Mouse (Mus musculus): ENCODE results near the gene Prdm9. TPM values are rescaled to one million over a fixed set of nuclear protein-coding genes. Genes with fewer than 3 reads are reported as not detected.

The Prdm9 gene
- polyA plus RNA-seq, 1 experiment from 2014 or later = 2.4 TPM

GRCm38 (mm10) chr17:15527811-15528136 is 36.4 kb downstream of the Prdm9 start:
- no peak for DNase-seq (ENCODE audit: low spot score)

- peak; percentile 92 for DNase-seq (ENCODE audit: low spot score)
Measured at GRCm38 (mm10) chr17:15526986-15527810, 37.0 kb downstream of the Prdm9 start, which contains the start of gene Pdcd2. Gene Pdcd2, minus strand, starts transcription at chr17:15527301.

GRCm38 (mm10) chr17:15526304-15526703 is 37.9 kb downstream of the Prdm9 start:
- peak; percentile 11 for DNase-seq (ENCODE audit: low spot score)

DNA sequence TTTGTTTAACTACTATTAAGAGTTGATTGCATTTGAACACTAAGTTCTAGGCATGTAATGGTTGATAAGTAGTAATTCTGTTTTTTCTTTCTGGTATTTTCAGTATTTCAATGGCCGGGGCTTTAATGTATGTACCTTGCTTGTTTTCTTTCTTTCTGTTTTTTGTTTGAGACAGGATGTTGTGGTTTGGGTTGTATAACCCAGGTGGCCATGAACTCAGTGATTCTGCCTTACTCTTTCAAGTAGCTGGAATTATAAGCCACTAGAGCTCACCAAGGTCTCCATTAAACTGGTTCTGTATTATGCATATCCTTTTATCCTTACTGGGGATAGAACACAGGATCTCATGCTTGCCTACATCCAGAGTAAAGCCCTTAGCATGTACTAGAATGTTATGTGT is 45.4 kb downstream of the Prdm9 start:
- peak; percentile 14 for DNase-seq (ENCODE audit: low spot score)

DNA sequence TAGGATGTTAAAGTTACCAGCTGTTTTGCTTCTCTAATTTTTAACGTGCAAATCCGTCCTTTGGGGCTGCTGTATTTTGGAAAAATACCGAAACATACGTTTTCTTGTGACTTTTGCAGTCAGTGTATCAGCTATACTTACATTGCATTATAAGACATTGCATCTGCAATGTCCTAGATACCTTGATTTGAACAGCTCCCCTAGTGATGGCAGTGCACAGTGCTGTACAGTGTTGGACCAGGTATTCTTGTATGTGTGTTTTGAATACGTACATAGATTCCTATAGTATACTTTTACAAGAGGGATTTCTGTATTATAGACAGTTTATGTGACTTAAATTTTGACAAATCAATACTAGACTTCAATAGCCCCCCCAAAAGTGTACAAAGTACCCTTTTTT is 46.0 kb downstream of the Prdm9 start:
- no peak for DNase-seq (ENCODE audit: low spot score)

DNA sequence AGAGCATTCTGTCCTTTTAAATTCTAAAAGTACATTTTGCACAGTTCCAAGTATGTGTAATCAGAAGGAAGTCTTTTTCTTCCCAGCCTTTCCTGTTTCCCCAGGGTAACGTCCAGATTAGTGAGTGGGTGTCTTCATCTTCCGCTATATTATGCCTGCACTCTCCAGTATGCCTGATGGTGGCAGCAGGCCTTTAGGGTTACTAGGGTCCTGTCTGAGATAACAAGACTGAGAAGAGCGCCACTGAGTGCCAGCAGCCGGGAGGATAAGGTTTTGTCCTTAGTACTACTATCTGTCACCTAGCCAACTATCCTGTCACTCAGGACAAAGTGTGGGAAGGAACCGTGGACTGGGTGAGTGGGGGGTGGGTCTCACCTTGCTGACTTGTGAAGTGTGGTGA is 46.4 kb downstream of the Prdm9 start:
- DNase-seq (ENCODE audit: low spot score) = no peak

GRCm38 (mm10) chr17:15510694-15511093 is 53.5 kb downstream of the Prdm9 start:
- DNase-seq (ENCODE audit: low spot score) = no peak

DNA sequence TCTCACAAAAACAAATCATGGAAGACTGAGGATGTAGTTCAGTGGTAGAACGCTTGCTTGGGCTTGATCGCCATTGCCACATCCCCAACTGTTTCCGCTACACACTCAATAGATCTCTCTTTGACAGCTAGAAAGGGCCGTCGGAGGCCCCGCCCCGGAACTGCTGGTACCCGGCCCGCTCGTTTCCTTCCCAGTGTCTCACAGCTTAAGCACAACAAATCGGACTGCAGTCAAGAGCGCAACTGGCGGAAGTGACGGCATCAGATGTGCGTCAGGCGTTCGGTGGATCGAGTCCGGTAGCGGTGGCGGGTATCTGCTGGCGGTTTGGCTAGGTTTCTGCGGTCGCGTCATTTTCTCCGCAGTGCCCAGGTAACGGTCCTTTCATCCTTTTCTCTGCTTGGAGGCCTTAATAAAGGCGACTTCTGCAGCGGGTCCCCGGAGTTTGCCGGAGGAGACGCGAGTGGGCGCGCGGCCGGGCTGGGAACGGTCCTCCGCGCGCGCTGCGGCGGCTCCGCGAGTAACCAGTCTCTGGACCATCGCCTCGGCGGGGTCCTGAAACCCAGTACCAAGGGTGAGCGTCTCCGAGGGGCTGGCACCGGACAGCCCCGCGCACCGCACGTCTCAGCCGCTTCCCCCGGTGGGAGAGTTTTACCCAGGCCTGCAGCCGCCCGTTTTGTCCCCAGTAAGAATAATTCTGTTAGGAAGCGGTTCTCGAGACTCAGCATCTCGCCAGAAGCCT is 64.3 kb downstream of the Prdm9 start, which contains the start of the genes Psmb1 and Tbp:
TSS of gene Psmb1 (minus strand) at position 96 of the 739 bp plus-strand sequence.
TSS of gene Tbp (plus strand) at position 233 of the 739 bp plus-strand sequence.
- peak; percentile 98 for DNase-seq (ENCODE audit: low spot score)

DNA sequence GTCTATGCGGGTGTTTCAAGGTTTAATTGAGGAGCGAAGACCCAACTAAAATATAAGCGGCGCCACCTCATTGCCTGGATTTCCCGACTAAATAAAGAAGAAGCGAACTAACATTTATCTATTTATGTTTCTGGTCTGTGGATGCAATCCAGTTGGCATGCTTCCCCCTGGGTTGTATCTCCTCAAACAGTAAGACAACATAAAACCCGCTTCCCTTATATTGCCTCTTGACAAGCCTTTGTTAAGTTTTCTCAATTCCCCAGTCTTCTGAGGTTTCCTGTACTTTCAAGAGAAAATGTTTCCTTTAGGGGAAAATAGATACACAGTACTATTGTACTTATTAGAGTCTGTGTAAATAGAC is 65.4 kb downstream of the Prdm9 start:
- no peak for DNase-seq (ENCODE audit: low spot score)

DNA sequence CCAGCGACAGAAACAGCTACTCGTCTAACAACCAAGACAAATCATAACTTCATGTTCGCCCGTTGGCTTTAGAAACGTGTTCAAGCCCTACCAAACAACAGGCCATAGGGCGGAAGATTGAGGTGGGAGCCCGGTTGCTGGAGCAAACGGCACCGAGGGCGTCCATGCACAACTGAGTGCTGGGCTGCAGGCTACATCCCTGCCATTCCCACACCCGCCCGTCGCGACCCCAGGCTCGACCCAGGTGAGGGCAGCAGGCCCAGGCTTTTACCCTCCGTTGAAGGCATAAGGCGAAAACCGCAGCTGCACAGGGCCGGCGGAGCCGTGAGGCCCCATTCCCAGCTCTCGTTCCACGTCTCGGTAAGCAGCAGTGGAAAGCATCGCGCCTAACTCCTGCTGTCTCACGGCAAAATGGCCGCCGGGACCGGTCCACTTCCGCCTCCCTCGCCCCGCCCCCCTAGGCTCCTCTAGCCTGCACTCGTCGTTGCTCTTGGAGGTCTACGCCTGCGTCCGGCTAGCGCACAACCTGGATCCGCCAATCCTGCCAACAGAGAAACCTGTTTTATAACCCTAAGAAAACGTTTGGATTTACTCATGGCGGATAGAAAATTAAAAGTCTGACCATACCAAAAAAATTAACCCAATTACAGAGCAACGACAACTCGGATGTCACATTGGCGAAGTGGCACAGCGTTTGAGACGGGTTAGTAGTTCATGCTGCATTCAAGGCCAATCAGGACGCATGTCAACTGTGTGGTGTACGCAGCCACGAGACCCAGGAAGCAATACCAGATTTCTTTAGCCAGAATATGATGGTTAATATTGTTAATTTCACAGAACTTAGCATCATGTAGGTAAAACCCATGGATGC is 66.0 kb downstream of the Prdm9 start:
- peak; percentile 93 for DNase-seq (ENCODE audit: low spot score)

Other genes starting within 250 kb of the Prdm9 start
- 4.2 and 4.7 TPM in 2 replicates for gene Dll1, start 187.5 kb downstream of the Prdm9 start, polyA plus RNA-seq (2015; fragmentation: Nextera tagmentation; extraction: Ambion mirVana)
- 16.2 and 17.2 TPM in 2 replicates for gene Fam120b, start 168.2 kb downstream of the Prdm9 start, polyA plus RNA-seq (2015; fragmentation: Nextera tagmentation; extraction: Ambion mirVana)
- gene Psmb1, start 64.6 kb downstream of the Prdm9 start, polyA plus RNA-seq (2015; fragmentation: Nextera tagmentation; extraction: Ambion mirVana) = 334 and 336 TPM in 2 replicates
- gene Tbp, start 64.5 kb downstream of the Prdm9 start, polyA plus RNA-seq (2015; fragmentation: Nextera tagmentation; extraction: Ambion mirVana) = 49.9 and 51.9 TPM in 2 replicates
- gene Pdcd2, start 37.1 kb downstream of the Prdm9 start, polyA plus RNA-seq (2015; fragmentation: Nextera tagmentation; extraction: Ambion mirVana) = 82.9 and 94.9 TPM in 2 replicates
- 52.3 and 69.7 TPM in 2 replicates for gene Chd1, start 140.6 kb upstream of the Prdm9 start, polyA plus RNA-seq (2015; fragmentation: Nextera tagmentation; extraction: Ambion mirVana)